Mouse (Mus musculus) forebrain, embryonic 14.5 days (tissue): ENCODE data around the gene Cct4. TPM values are rescaled to one million over a fixed set of nuclear protein-coding genes. Genes with fewer than 3 reads are reported as not detected.

ENCODE experiments used
- ATAC-seq: fragments of 200-750 bp; cut with Nextera tagmentation; 2 replicates; pipeline ENCODE4 v1.8.0; 2017; ENCODE audit warnings: mild to moderate bottlenecking, moderate library complexity
- DNase-seq: peaks from one replicate; pipeline ENCODE4 v3.0.0-alpha.2; 2015; ENCODE audit warnings: low spot score
- H3K27ac ChIP-seq: fragments of 300-500 bp; sonication (generic); 2 replicates; pipeline ENCODE4 v1.5.1; 2014; ENCODE audit warnings: low read depth, mild to moderate bottlenecking, control low read depth, low read length, moderate library complexity
- H3K27me3 ChIP-seq: fragments of 300-500 bp; sonication (generic); replicated peaks from 2 replicates; pipeline ENCODE4 v1.6.1; 2014; ENCODE audit warnings: low read length, control low read depth, mixed read lengths; ENCODE audit not compliant: control insufficient read depth, insufficient read depth
- H3K36me3 ChIP-seq: fragments of 300-500 bp; sonication (generic); 2 replicates; pipeline ENCODE4 v1.6.1; 2014; ENCODE audit warnings: low read length, control low read depth; ENCODE audit not compliant: control insufficient read depth, insufficient read depth
- H3K4me1 ChIP-seq: fragments of 300-500 bp; sonication (generic); 2 replicates; pipeline ENCODE4 v1.6.1; 2014; ENCODE audit warnings: antibody characterized with exemption, low read length, control low read depth; ENCODE audit not compliant: control insufficient read depth, insufficient read depth
- H3K4me2 ChIP-seq: fragments of 300-500 bp; sonication (generic); 2 replicates; pipeline ENCODE4 v1.6.1; 2014; ENCODE audit warnings: mild to moderate bottlenecking, control low read depth, low read length
- H3K4me3 ChIP-seq: fragments of 300-500 bp; sonication (generic); 2 replicates; pipeline ENCODE4 v1.5.1; 2014; ENCODE audit warnings: low read depth, low read length, control low read depth
- H3K9ac ChIP-seq: fragments of 300-500 bp; sonication (generic); 2 replicates; pipeline ENCODE4 v1.6.1; 2014; ENCODE audit warnings: mild to moderate bottlenecking, low read length, control low read depth, moderate library complexity
- H3K9me3 ChIP-seq: fragments of 300-500 bp; sonication (generic); replicated peaks from 2 replicates; pipeline ENCODE4 v1.6.1; 2016; ENCODE audit warnings: low read length, control low read depth, mixed read lengths; ENCODE audit not compliant: control insufficient read depth
- WGBS: fragments of 180-500 bp; shearing (Covaris S2); extraction: QIAGEN DNeasy Blood & Tissue Kit; methylation state at CpG from one replicate; pipeline ENCODE4 v1.1.7; 2014; 5-methylcytosine and 5-hydroxymethylcytosine counted together
- polyA plus RNA-seq: library from polyadenylated mRNA; unstranded; fragments of >200 nt; fragmentation: Nextera tagmentation; extraction: Ambion mirVana; gene quantifications from 2 replicates; pipeline ENCODE4 v1.2.1, GENCODE M21; 2014

Cct4 gene
- polyA plus RNA-seq, 1 experiment from 2014 or later: 378 TPM

GRCm38 (mm10) chr11:23013580-23014294, 23.4 kb downstream of the Cct4 start:
- no peak overlapping the region for H3K27ac ChIP-seq
- no peaks in the 10 kb centered on the region for H3K27me3 ChIP-seq
- no peak overlapping the region for H3K4me2 ChIP-seq
- no peak overlapping the region for H3K4me3 ChIP-seq
- no peak overlapping the region for H3K9ac ChIP-seq
- no peaks in the 10 kb centered on the region for H3K4me1 ChIP-seq
- no peak for DNase-seq
- 89% methylated on average over 4 of the region's 4 CpGs for WGBS
- no peaks in the 10 kb centered on the region for H3K9me3 ChIP-seq
- ATAC-seq: no peak
- no peaks in the 10 kb centered on the region for H3K36me3 ChIP-seq

- Histone ChIP-seq H3K9me3 (no peaks in the 10 kb centered on the region), H3K4me3 (no peak overlapping the region), H3K27me3 (no peaks in the 10 kb centered on the region), H3K4me1 (no peaks in the 10 kb centered on the region), H3K9ac (no peak overlapping the region), H3K36me3 (no peaks in the 10 kb centered on the region), H3K4me2 (no peak overlapping the region), H3K27ac (no peak overlapping the region)
- ATAC-seq (no peak), DNase-seq (no peak)
- 67% methylated on average over 6 of the region's 6 CpGs for WGBS
Observed at GRCm38 (mm10) chr11:23014996-23015395, 24.7 kb downstream of the Cct4 start.

DNA sequence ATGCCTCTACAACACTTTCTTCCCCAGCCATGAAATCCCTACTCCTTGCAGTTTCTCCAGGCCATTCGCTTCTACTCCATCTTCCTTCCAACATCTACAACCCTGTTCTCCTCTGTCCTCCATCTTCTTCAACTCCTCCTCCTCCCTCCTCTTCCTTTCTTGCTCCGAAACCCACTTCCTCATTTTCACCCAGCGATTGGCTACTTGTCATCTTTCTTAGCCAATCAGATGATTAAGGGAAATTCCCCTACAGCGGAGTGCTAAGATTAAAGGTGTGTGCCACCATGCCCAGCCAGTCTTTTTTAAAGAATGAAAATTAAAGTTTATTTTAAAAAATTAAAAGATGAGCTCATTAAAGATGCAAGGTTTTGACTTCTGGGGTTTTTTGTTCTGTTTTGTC, 27.6 kb downstream of the Cct4 start:
- Histone ChIP-seq H3K9ac (no peak overlapping the region), H3K9me3 (no peaks in the 10 kb centered on the region), H3K27me3 (no peaks in the 10 kb centered on the region), H3K4me3 (no peak overlapping the region), H3K36me3 (no peaks in the 10 kb centered on the region), H3K4me2 (no peak overlapping the region), H3K4me1 (no peaks in the 10 kb centered on the region), H3K27ac (no peak overlapping the region)
- 95% methylated on average over 4 of the region's 4 CpGs for WGBS
- no peak for ATAC-seq
- DNase-seq: no peak

- Histone ChIP-seq H3K9ac (no peak overlapping the region), H3K4me3 (no peak overlapping the region), H3K9me3 (no peaks in the 10 kb centered on the region), H3K4me1 (no peaks in the 10 kb centered on the region), H3K27ac (no peak overlapping the region), H3K27me3 (no peaks in the 10 kb centered on the region), H3K36me3 (no peaks in the 10 kb centered on the region), H3K4me2 (no peak overlapping the region)
- DNase-seq (no peak), ATAC-seq (no peak)
- WGBS: 74% methylated on average over 24 of the region's 24 CpGs
Observed at GRCm38 (mm10) chr11:23020116-23020770, 29.9 kb downstream of the Cct4 start.

DNA sequence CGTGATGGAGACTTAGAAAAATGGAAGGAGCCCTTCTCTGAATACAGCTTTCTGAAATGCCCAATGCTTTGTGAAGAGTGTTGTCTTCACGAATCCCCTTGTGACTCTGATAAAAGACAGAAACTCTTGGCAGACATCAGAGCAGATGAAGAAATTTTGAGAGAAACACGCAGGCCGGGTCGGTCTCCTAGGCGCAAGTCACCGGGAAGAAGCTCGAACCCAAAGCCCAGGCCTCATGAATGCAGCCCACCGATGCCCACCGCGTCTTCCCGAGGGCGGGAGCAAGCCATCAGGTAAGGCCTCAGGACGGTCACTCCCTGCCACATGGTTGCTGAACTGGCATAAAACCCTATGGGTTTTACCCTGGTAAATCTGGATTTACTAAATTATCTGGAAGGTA, 30.5 kb downstream of the Cct4 start:
- Histone ChIP-seq H3K4me3 (no peak overlapping the region), H3K27ac (no peak overlapping the region), H3K4me1 (no peaks in the 10 kb centered on the region), H3K9me3 (no peaks in the 10 kb centered on the region), H3K9ac (no peak overlapping the region), H3K27me3 (no peaks in the 10 kb centered on the region), H3K4me2 (no peak overlapping the region), H3K36me3 (no peaks in the 10 kb centered on the region)
- WGBS: 96% methylated on average over 14 of the region's 14 CpGs
- DNase-seq (no peak), ATAC-seq (no peak)

GRCm38 (mm10) chr11:23023155-23023554, 32.8 kb downstream of the Cct4 start:
- H3K27ac ChIP-seq: no peak overlapping the region
- no peak overlapping the region for H3K9ac ChIP-seq
- no peaks in the 10 kb centered on the region for H3K36me3 ChIP-seq
- ATAC-seq (no peak), DNase-seq (no peak)
- no peaks in the 10 kb centered on the region for H3K9me3 ChIP-seq
- H3K4me3 ChIP-seq: no peak overlapping the region
- no peak overlapping the region for H3K4me2 ChIP-seq
- 94% methylated on average over 2 of the region's 2 CpGs for WGBS
- no peaks in the 10 kb centered on the region for H3K4me1 ChIP-seq
- H3K27me3 ChIP-seq: no peaks in the 10 kb centered on the region

GRCm38 (mm10) chr11:23024169-23024568, 33.9 kb downstream of the Cct4 start:
- no peak for DNase-seq
- Histone ChIP-seq H3K27ac (no peak overlapping the region), H3K27me3 (no peaks in the 10 kb centered on the region), H3K9ac (no peak overlapping the region), H3K36me3 (no peaks in the 10 kb centered on the region), H3K9me3 (no peaks in the 10 kb centered on the region), H3K4me2 (no peak overlapping the region), H3K4me1 (no peaks in the 10 kb centered on the region), H3K4me3 (no peak overlapping the region)
- no peak for ATAC-seq
- WGBS: 62% methylated on average over 3 of the region's 3 CpGs

DNA sequence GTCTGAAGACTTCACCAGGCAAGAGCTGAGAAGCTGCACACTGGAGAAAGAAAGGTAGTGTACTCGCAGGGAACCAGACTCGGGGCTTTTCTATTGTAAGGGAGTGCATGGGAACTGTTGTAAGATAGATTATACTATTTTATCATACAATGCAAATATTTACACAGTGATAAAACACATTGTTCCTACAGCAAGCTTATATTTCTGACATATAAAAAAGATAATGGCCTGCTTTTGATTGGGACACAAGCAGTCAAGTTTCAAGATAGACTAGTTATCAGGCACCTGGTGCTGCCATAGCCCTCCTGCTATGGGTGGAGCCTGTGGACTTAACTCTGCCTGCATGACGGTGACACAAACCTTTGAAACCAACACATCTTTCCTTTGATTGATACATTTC, 38.6 kb downstream of the Cct4 start:
- Histone ChIP-seq H3K9ac (no peak overlapping the region), H3K4me3 (no peak overlapping the region), H3K4me2 (no peak overlapping the region), H3K36me3 (no peaks in the 10 kb centered on the region), H3K9me3 (no peaks in the 10 kb centered on the region), H3K4me1 (no peaks in the 10 kb centered on the region), H3K27ac (no peak overlapping the region), H3K27me3 (no peaks in the 10 kb centered on the region)
- 69% methylated on average over 3 of the region's 3 CpGs for WGBS
- no peak for DNase-seq
- no peak for ATAC-seq

DNA sequence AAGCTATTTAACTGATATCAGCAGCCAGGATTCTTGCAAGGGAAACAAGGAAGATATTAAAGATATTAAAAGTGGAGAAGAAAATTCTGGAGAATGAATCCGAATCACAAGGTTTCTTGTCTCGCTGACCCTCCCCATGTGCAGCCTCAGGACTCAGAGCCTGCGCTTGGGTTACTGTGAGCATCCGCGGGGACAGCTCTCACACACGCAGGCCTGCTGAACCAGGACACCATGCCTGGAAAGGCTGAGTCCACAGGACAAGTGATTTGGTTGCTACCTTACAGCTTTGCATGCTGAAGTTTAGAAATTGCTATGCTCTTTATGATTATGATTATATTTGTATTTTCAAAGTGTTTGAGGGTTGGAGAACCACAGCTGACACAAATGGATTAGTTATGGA, 39.1 kb downstream of the Cct4 start:
- H3K36me3 ChIP-seq: no peaks in the 10 kb centered on the region
- no peaks in the 10 kb centered on the region for H3K4me1 ChIP-seq
- WGBS: 80% methylated on average over 6 of the region's 6 CpGs
- no peaks in the 10 kb centered on the region for H3K27me3 ChIP-seq
- H3K27ac ChIP-seq: no peak overlapping the region
- H3K9ac ChIP-seq: no peak overlapping the region
- H3K4me2 ChIP-seq: no peak overlapping the region
- no peaks in the 10 kb centered on the region for H3K9me3 ChIP-seq
- no peak overlapping the region for H3K4me3 ChIP-seq
- no peak for ATAC-seq
- DNase-seq: no peak
